Mouse (Mus musculus): ENCODE data around the gene Eps8.

GRCm38 (mm10) chr6:137472129-137472528 is 182.5 kb downstream of the Eps8 start:
- TF ChIP-seq CTCF (IDR thresholded peaks at IDR 0.05; ENCODE audit: low read depth, low read length) (no peak), POLR2A (IDR thresholded peaks at IDR 0.05; ENCODE audit: insufficient read depth, low read length) (no peak)

Measured in ES-Bruce4 (cell line).